Mouse (Mus musculus): ENCODE data around the gene Il1rapl2. TPM values are rescaled to one million over a fixed set of nuclear protein-coding genes. Genes with fewer than 3 reads are reported as not detected.

Il1rapl2 gene
- polyA plus RNA-seq, 1 experiment from 2014 or later: 1.5 TPM

GRCm38 (mm10) chrX:138838381-138838780 is 1268.0 kb downstream of the Il1rapl2 start:
- H3K4me2 ChIP-seq (replicated peaks): no peak overlapping the region
- H3K36me3 ChIP-seq: no peaks in the 10 kb centered on the region
- no peak overlapping the region for H3K9ac ChIP-seq
- H3K4me3 ChIP-seq: no peak overlapping the region
- WGBS: 87% methylated on average over 3 of the region's 3 CpGs
- no peak overlapping the region for H3K27ac ChIP-seq
- no peak for ATAC-seq (ENCODE audit: low FRiP score)
- no peaks in the 10 kb centered on the region for H3K9me3 ChIP-seq (replicated peaks)
- H3K4me1 ChIP-seq: no peaks in the 10 kb centered on the region
- 0 out of 2 replicates have a peak, but pooled peaks cover 2% of the 10 kb centered on the region for H3K27me3 ChIP-seq
